Mouse (Mus musculus): ENCODE measurements at regions not wholly inside any gene's neighbourhood (a gene's known extent, or its start where the extent isn't known, plus 50 kb on each side); places are given as distances from the start of the nearest gene placed in this dataset.

GRCm38 (mm10) chr3:131975940-131976628 lies 109.0 kb upstream of the Dkk2 start:
- no peak overlapping the region for H3K9ac ChIP-seq (replicated peaks; ENCODE audit: low read depth, low read length)
- ATAC-seq (ENCODE audit: insufficient read depth, low read depth) (peak; percentile 76), DNase-seq (ENCODE audit: low spot score) (peak; percentile 83)
- H3K4me3 ChIP-seq (ENCODE audit: low read depth, low read length): no peak overlapping the region
- TF ChIP-seq CTCF (IDR thresholded peaks at IDR 0.05; ENCODE audit: low read depth): peak; percentile 89
- TF ChIP-seq EP300 (IDR thresholded peaks at IDR 0.05; ENCODE audit: low read depth): no peak
- no peaks in the 10 kb centered on the region for H3K4me1 ChIP-seq (ENCODE audit: control insufficient read depth, insufficient read depth)
- WGBS: 39% methylated on average over 7 of the region's 7 CpGs
- no peak overlapping the region for H3K27ac ChIP-seq (ENCODE audit: low read depth)
- H3K9me3 ChIP-seq (replicated peaks; ENCODE audit: control insufficient read depth, low read length): no peaks in the 10 kb centered on the region
- no peaks in the 10 kb centered on the region for H3K27me3 ChIP-seq (ENCODE audit: control insufficient read depth, insufficient read depth, low read length)
- H3K36me3 ChIP-seq (replicated peaks; ENCODE audit: control insufficient read depth, insufficient read depth, low read length): no peaks in the 10 kb centered on the region
- H3K4me2 ChIP-seq (ENCODE audit: low read depth, low read length): no peak overlapping the region

GRCm38 (mm10) chr3:131983292-131983691 lies 101.8 kb upstream of the Dkk2 start:
- ATAC-seq (ENCODE audit: insufficient read depth, low read depth) (no peak), DNase-seq (ENCODE audit: low spot score) (no peak)
- Histone ChIP-seq H3K9me3 (replicated peaks; ENCODE audit: control insufficient read depth, low read length) (no peaks in the 10 kb centered on the region), H3K9ac (replicated peaks; ENCODE audit: low read depth, low read length) (no peak overlapping the region), H3K4me3 (ENCODE audit: low read depth, low read length) (no peak overlapping the region), H3K27ac (ENCODE audit: low read depth) (no peak overlapping the region), H3K4me1 (ENCODE audit: control insufficient read depth, insufficient read depth) (no peaks in the 10 kb centered on the region), H3K27me3 (ENCODE audit: control insufficient read depth, insufficient read depth, low read length) (no peaks in the 10 kb centered on the region), H3K4me2 (ENCODE audit: low read depth, low read length) (no peak overlapping the region), H3K36me3 (replicated peaks; ENCODE audit: control insufficient read depth, insufficient read depth, low read length) (no peaks in the 10 kb centered on the region)
- TF ChIP-seq EP300 (IDR thresholded peaks at IDR 0.05; ENCODE audit: low read depth): no peak
- no peak for TF ChIP-seq CTCF (IDR thresholded peaks at IDR 0.05; ENCODE audit: low read depth)
- 65% methylated on average over 2 of the region's 2 CpGs for WGBS

- no peak overlapping the region for H3K9ac ChIP-seq (replicated peaks; ENCODE audit: low read depth, low read length)
- H3K4me3 ChIP-seq (ENCODE audit: low read depth, low read length): no peak overlapping the region
- H3K4me1 ChIP-seq (ENCODE audit: control insufficient read depth, insufficient read depth): no peaks in the 10 kb centered on the region
- 79% methylated on average over 6 of the region's 6 CpGs for WGBS
- ATAC-seq (ENCODE audit: insufficient read depth, low read depth) (no peak), DNase-seq (ENCODE audit: low spot score) (no peak)
- no peaks in the 10 kb centered on the region for H3K36me3 ChIP-seq (replicated peaks; ENCODE audit: control insufficient read depth, insufficient read depth, low read length)
- no peaks in the 10 kb centered on the region for H3K9me3 ChIP-seq (replicated peaks; ENCODE audit: control insufficient read depth, low read length)
- TF ChIP-seq EP300 (IDR thresholded peaks at IDR 0.05; ENCODE audit: low read depth) (no peak), CTCF (IDR thresholded peaks at IDR 0.05; ENCODE audit: low read depth) (no peak)
- H3K4me2 ChIP-seq (ENCODE audit: low read depth, low read length): no peak overlapping the region
- H3K27ac ChIP-seq (ENCODE audit: low read depth): no peak overlapping the region
- H3K27me3 ChIP-seq (ENCODE audit: control insufficient read depth, insufficient read depth, low read length): no peaks in the 10 kb centered on the region
Observed at GRCm38 (mm10) chr3:131998838-131999613, 86.1 kb upstream of the Dkk2 start.

- ATAC-seq (ENCODE audit: insufficient read depth, low read depth): no peak
- Histone ChIP-seq H3K9ac (replicated peaks; ENCODE audit: low read depth, low read length) (no peak overlapping the region), H3K4me3 (ENCODE audit: low read depth, low read length) (no peak overlapping the region), H3K4me1 (ENCODE audit: control insufficient read depth, insufficient read depth) (no peaks in the 10 kb centered on the region), H3K9me3 (replicated peaks; ENCODE audit: control insufficient read depth, low read length) (no peaks in the 10 kb centered on the region), H3K4me2 (ENCODE audit: low read depth, low read length) (no peak overlapping the region), H3K36me3 (replicated peaks; ENCODE audit: control insufficient read depth, insufficient read depth, low read length) (no peaks in the 10 kb centered on the region), H3K27me3 (ENCODE audit: control insufficient read depth, insufficient read depth, low read length) (no peaks in the 10 kb centered on the region), H3K27ac (ENCODE audit: low read depth) (no peak overlapping the region)
- DNase-seq (ENCODE audit: low spot score): no peak
- no peak for TF ChIP-seq CTCF (IDR thresholded peaks at IDR 0.05; ENCODE audit: low read depth)
- no peak for TF ChIP-seq EP300 (IDR thresholded peaks at IDR 0.05; ENCODE audit: low read depth)
- 62% methylated on average over 7 of the region's 7 CpGs for WGBS
Observed at GRCm38 (mm10) chr3:132006191-132006590, 78.9 kb upstream of the Dkk2 start.

- no peaks in the 10 kb centered on the region for H3K9me3 ChIP-seq (replicated peaks; ENCODE audit: control insufficient read depth, low read length)
- no peaks in the 10 kb centered on the region for H3K36me3 ChIP-seq (replicated peaks; ENCODE audit: control insufficient read depth, insufficient read depth, low read length)
- no peak for DNase-seq (ENCODE audit: low spot score)
- H3K27ac ChIP-seq (ENCODE audit: low read depth): no peak overlapping the region
- TF ChIP-seq CTCF (IDR thresholded peaks at IDR 0.05; ENCODE audit: low read depth) (no peak), EP300 (IDR thresholded peaks at IDR 0.05; ENCODE audit: low read depth) (no peak)
- no peak overlapping the region for H3K4me3 ChIP-seq (ENCODE audit: low read depth, low read length)
- H3K4me2 ChIP-seq (ENCODE audit: low read depth, low read length): no peak overlapping the region
- no peak overlapping the region for H3K9ac ChIP-seq (replicated peaks; ENCODE audit: low read depth, low read length)
- no peaks in the 10 kb centered on the region for H3K27me3 ChIP-seq (ENCODE audit: control insufficient read depth, insufficient read depth, low read length)
- no peak for ATAC-seq (ENCODE audit: insufficient read depth, low read depth)
- WGBS: 85% methylated on average over 11 of the region's 11 CpGs
- no peaks in the 10 kb centered on the region for H3K4me1 ChIP-seq (ENCODE audit: control insufficient read depth, insufficient read depth)
Observed at GRCm38 (mm10) chr3:132006912-132007311, 78.2 kb upstream of the Dkk2 start.

All from heart, postnatal 0 days (tissue).